Mouse (Mus musculus) stomach, embryonic 15.5 days (tissue): Measurements from ENCODE around the gene Me1. TPM values are rescaled to one million over a fixed set of nuclear protein-coding genes. Genes with fewer than 3 reads are reported as not detected.

Experiments
- ATAC-seq: fragments of 200-750 bp; cut with Nextera tagmentation; 2 replicates; pipeline ENCODE4 v1.8.0; 2017; ENCODE audit warnings: low read depth, moderate number of reproducible peaks, moderate TSS enrichment; ENCODE audit not compliant: insufficient read depth, low FRiP score
- H3K27ac ChIP-seq: fragments of 300-500 bp; sonication (generic); 2 replicates; pipeline ENCODE4 v1.5.1; 2015; ENCODE audit warnings: mild to moderate bottlenecking, inconsistent platforms
- H3K27me3 ChIP-seq: fragments of 300-500 bp; sonication (generic); replicated peaks from 2 replicates; pipeline ENCODE4 v1.6.1; 2015; ENCODE audit warnings: inconsistent platforms
- H3K36me3 ChIP-seq: fragments of 300-500 bp; sonication (generic); 2 replicates; pipeline ENCODE4 v1.6.1; 2015; ENCODE audit warnings: inconsistent platforms
- H3K4me1 ChIP-seq: fragments of 300-500 bp; sonication (generic); 2 replicates; pipeline ENCODE4 v1.6.1; 2015; ENCODE audit warnings: inconsistent platforms
- H3K4me2 ChIP-seq: fragments of 300-500 bp; sonication (generic); 2 replicates; pipeline ENCODE4 v1.6.1; 2015; ENCODE audit warnings: mild to moderate bottlenecking, inconsistent platforms
- H3K4me3 ChIP-seq: fragments of 300-500 bp; sonication (generic); replicated peaks from 2 replicates; pipeline ENCODE4 v1.5.1; 2015; ENCODE audit warnings: inconsistent platforms
- H3K9ac ChIP-seq: fragments of 300-500 bp; sonication (generic); 2 replicates; pipeline ENCODE4 v1.6.1; 2015; ENCODE audit warnings: inconsistent platforms
- H3K9me3 ChIP-seq: fragments of 300-500 bp; sonication (generic); 2 replicates; pipeline ENCODE4 v1.6.1; 2016; ENCODE audit warnings: inconsistent platforms
- WGBS: fragments of 180-500 bp; shearing (Covaris S2); methylation state at CpG from one replicate; pipeline ENCODE4 v1.1.7; 2015; 5-methylcytosine and 5-hydroxymethylcytosine counted together
- polyA plus RNA-seq: library from polyadenylated mRNA; unstranded; fragments of >200 nt; fragmentation: Nextera tagmentation; extraction: Ambion mirVana; gene quantifications from 2 replicates; pipeline ENCODE4 v1.2.1, GENCODE M21; 2015

Me1 gene
- polyA plus RNA-seq, 1 experiment from 2014 or later = 22.5 TPM

DNA sequence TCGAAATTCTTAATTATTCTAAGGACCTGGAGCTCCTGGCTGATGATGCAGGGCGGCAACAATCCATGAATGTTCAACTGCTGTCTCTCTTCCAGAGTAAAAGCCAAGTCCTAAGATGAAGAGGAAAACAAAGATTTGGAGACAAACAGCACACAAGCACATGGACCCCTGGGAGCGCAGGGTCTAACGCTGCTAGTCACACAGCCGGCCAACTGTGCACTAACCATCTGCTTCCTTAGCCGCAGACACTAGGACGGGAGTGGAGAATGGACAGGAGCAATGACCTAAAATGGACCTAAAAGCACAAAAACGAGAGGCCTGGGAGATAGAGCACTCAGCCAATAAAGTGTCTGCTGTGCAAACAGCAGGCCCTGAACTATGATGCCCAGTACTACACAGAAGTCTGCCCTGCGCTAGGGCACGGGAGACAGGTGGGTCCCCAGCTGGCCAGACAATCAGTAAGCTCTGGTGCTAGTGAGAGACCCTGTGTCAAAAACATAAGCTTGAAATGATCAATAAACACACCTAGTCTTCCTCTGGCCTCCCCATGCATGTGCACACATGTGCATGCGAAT is 15.8 kb downstream of the Me1 start:
- Histone ChIP-seq H3K4me2 (no peak overlapping the region), H3K27ac (no peak overlapping the region), H3K36me3 (no peaks in the 10 kb centered on the region), H3K4me1 (0 out of 2 replicates have a peak, but pooled peaks cover 3% of the 10 kb centered on the region), H3K9me3 (no peaks in the 10 kb centered on the region), H3K27me3 (no peaks in the 10 kb centered on the region), H3K4me3 (no peak overlapping the region), H3K9ac (no peak overlapping the region)
- ATAC-seq = no peak
- 84% methylated on average over 11 of the region's 11 CpGs for WGBS

DNA sequence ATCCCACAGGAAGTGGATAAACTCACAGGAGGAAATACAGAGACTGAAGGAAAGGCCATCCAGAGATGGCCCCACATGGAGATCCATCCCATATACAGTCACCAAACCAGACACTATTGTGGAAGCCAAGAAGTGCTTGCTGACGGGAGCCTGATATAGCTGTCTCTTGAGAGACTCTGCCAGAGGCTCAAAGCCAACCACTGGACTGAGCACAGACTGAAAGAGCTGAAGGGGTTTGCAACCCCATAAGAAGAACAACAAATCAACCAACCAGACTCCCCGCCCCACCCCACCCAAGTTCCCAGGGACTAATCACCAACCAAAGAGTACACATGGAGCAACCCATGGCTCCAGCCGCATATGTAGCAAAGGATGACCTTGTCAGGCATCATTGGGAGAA is 19.5 kb downstream of the Me1 start:
- no peak overlapping the region for H3K27ac ChIP-seq
- H3K4me2 ChIP-seq = no peak overlapping the region
- no peaks in the 10 kb centered on the region for H3K4me1 ChIP-seq
- H3K9ac ChIP-seq = no peak overlapping the region
- ATAC-seq = no peak
- no peaks in the 10 kb centered on the region for H3K9me3 ChIP-seq
- H3K27me3 ChIP-seq = no peaks in the 10 kb centered on the region
- WGBS = 79% methylated on average over 3 of the region's 3 CpGs
- H3K4me3 ChIP-seq = no peak overlapping the region
- no peaks in the 10 kb centered on the region for H3K36me3 ChIP-seq

DNA sequence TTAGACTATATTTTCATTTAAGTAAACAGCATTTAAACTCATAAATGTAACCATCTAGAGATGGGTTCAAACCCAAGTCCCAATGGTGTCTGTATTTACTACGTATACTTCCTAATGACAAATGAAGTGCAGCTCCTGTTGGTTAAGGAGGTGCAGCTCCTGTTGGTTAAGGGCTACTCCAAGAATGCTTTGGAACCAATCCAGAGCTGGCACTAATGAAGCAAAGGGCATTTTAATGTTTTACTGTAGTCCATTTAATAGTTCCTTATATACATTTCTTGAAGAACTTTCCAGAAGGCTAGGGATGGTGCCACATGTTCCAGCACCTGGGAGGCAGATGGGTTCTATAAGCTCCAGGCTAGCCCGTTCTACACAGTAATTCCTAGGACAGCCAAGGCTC is 20.3 kb downstream of the Me1 start:
- no peaks in the 10 kb centered on the region for H3K9me3 ChIP-seq
- no peak overlapping the region for H3K9ac ChIP-seq
- H3K36me3 ChIP-seq = no peaks in the 10 kb centered on the region
- H3K4me1 ChIP-seq = no peaks in the 10 kb centered on the region
- H3K4me2 ChIP-seq = no peak overlapping the region
- 92% methylated on average over 2 of the region's 2 CpGs for WGBS
- no peak overlapping the region for H3K4me3 ChIP-seq
- H3K27me3 ChIP-seq = no peaks in the 10 kb centered on the region
- H3K27ac ChIP-seq = no peak overlapping the region
- no peak for ATAC-seq

DNA sequence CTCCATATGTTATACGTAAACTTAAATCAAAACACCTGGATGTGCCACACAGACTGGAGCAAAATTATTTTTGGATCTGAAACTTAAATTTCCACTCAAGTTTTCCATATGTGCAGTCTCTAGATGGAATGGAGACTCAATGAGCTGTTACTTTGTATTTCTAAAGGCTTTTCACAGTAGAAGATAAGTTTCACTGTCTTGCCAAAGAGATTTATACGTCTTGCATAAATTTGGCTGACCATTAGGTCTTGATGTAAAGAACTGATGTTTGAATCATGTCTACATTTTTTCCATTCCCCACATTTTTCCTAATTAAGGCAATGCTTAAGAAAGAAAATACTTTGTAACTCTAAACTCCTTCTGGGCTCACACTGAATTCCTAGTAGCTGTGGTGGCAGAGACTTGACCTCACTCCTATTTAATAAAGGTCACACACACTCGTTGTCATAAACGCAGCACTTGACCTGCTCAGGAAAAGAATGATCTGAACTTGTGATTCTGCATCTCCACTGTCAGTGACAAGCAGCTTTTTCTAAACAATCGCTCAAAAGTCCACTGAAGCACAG is 22.8 kb downstream of the Me1 start:
- 52% methylated on average over 5 of the region's 5 CpGs for WGBS
- Histone ChIP-seq H3K27ac (no peak overlapping the region), H3K36me3 (no peaks in the 10 kb centered on the region)

DNA sequence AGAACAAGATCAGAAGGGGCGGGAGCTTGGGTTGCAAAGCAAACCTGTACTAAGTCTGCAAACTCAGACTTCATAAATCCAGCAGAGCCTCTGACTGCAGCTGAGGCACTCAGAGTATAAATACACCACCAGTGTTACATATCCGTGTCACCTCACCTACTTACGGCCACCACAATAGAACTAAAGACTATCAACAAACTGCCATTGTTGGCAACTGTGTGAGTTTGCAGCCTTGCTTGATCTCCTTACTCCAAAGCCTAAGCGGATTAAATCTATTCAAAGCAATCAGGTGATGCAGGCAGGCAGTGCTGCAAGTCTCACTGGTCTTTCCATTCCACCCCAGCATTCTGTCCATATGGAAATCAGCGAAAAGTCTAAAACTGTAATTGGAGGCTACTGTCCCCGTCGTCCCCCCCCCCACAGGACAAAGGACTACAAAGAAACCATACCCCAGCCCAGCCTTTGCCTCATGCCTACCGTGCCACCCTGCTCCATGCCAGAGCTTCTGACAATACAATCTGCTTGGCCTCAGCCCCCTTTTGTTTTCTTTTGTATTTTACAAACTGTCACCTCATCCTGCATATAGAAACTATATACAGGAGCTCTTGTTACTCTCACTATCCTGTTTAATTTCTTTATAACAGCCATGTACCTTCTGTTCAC is 27.0 kb downstream of the Me1 start:
- WGBS = 52% methylated on average over 8 of the region's 8 CpGs
- Histone ChIP-seq H3K4me3 (no peak overlapping the region), H3K4me2 (no peak overlapping the region), H3K4me1 (no peaks in the 10 kb centered on the region), H3K36me3 (no peaks in the 10 kb centered on the region), H3K9me3 (no peaks in the 10 kb centered on the region), H3K9ac (no peak overlapping the region), H3K27ac (no peak overlapping the region), H3K27me3 (no peaks in the 10 kb centered on the region)
- ATAC-seq = no peak

More for the DNA sequence above, 22.8 kb downstream of the Me1 start:
- no peaks in the 10 kb centered on the region for H3K9me3 ChIP-seq
- H3K4me2 ChIP-seq = no peak overlapping the region
- no peak for ATAC-seq
- H3K4me1 ChIP-seq = no peaks in the 10 kb centered on the region
- no peak overlapping the region for H3K4me3 ChIP-seq
- no peaks in the 10 kb centered on the region for H3K27me3 ChIP-seq
- no peak overlapping the region for H3K9ac ChIP-seq

DNA sequence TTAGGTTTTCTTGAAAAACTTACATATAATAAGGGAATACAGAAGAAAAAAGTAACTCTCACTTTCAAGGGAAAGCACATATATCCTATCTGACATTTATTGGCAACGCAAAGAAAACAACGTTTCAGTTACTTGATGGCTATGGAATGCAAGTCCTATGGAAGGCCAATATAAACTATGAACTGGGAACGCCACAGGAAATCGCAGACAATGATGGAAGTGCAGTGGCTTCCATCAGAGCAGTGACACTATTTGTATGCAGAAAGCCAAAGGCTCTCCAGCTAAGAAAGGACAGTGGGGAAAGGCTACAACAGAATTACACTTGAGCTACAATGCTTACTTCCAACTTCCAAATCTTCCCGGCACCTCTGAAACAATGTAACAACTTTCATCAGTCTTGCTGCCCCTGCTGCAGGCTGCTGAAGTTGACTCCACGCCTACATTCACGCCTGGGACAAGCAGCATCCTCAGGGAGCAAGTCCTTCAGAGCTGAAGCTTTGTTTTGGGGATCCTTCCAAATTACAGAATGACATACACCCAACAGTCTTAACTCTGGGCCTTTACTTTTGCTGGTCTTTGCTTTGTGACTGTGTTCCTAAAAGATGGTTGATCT is 28.5 kb downstream of the Me1 start:
- H3K27me3 ChIP-seq = no peaks in the 10 kb centered on the region
- no peaks in the 10 kb centered on the region for H3K36me3 ChIP-seq
- H3K9me3 ChIP-seq = no peaks in the 10 kb centered on the region
- ATAC-seq = no peak
- no peak overlapping the region for H3K27ac ChIP-seq
- WGBS = 56% methylated on average over 7 of the region's 7 CpGs
- no peak overlapping the region for H3K4me3 ChIP-seq
- no peak overlapping the region for H3K4me2 ChIP-seq
- H3K9ac ChIP-seq = no peak overlapping the region
- H3K4me1 ChIP-seq = no peaks in the 10 kb centered on the region

DNA sequence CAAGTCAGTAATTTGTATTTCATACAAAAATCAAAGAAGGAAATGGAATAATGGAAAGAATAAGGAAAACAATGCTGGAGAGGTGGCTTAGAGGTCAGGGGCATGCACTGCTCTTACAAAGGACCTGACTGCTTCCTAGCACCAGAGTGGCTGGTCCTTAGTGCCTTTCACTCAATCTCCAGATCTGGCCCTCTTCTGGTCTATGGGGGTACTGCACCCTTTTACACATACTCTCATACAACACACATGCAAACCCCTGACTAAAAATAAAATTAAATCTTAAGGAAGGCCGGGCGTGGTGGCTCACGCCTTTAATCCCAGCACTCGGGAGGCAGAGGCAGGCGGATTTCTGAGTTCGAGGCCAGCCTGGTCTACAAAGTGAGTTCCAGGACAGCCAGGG is 34.1 kb downstream of the Me1 start:
- Histone ChIP-seq H3K9me3 (no peaks in the 10 kb centered on the region), H3K4me3 (no peak overlapping the region), H3K4me2 (no peak overlapping the region), H3K9ac (no peak overlapping the region), H3K27ac (no peak overlapping the region), H3K36me3 (no peaks in the 10 kb centered on the region), H3K4me1 (no peaks in the 10 kb centered on the region), H3K27me3 (no peaks in the 10 kb centered on the region)
- WGBS = 91% methylated on average over 6 of the region's 6 CpGs
- no peak for ATAC-seq

DNA sequence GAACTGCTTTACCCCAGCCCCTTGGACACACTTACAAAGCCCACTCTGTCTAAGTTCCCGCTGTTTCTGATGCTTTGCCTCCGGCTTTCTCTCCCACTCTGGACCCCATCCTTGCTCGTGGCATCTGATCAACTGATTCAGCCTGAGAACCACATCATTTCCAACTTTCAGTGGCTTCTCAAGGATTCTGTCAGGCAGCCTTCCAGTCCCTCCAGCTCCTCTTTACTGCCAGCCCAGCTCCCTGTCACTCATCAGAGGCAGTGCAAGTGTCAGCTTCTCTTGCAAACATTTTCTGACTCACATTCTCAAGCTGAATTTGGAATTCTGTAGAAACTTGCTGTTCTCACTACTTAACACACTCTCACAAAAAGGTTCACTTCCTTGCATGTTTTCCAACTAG is 34.5 kb downstream of the Me1 start:
- no peak overlapping the region for H3K9ac ChIP-seq
- no peaks in the 10 kb centered on the region for H3K36me3 ChIP-seq
- H3K27me3 ChIP-seq = no peaks in the 10 kb centered on the region
- H3K4me2 ChIP-seq = no peak overlapping the region
- 92% methylated on average over 3 of the region's 3 CpGs for WGBS
- H3K4me1 ChIP-seq = no peaks in the 10 kb centered on the region
- no peak overlapping the region for H3K27ac ChIP-seq
- no peaks in the 10 kb centered on the region for H3K9me3 ChIP-seq
- ATAC-seq = no peak
- H3K4me3 ChIP-seq = no peak overlapping the region

DNA sequence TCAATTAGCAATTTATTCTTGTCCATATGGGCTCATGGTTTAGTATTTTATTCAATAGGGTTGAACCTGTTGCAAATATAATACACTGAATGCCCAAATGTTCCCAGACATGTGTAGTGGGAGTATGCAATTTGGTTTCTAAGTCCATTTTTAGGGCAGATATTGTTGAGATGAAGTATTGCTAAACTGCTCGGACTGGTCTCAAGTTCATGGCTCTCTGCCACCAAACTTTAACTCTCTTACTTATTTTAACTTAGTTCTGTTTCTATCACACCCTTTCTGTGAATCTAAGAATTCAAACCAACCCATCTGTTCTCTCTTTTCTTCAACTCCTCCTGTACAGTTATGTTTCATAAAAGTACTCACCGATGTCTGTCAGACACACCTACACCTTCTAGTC is 35.4 kb downstream of the Me1 start:
- Histone ChIP-seq H3K27me3 (no peaks in the 10 kb centered on the region), H3K9ac (no peak overlapping the region), H3K4me1 (no peaks in the 10 kb centered on the region), H3K36me3 (no peaks in the 10 kb centered on the region), H3K9me3 (no peaks in the 10 kb centered on the region), H3K4me2 (no peak overlapping the region), H3K27ac (no peak overlapping the region), H3K4me3 (no peak overlapping the region)
- WGBS = 81% methylated on average over 2 of the region's 2 CpGs
- ATAC-seq = no peak

DNA sequence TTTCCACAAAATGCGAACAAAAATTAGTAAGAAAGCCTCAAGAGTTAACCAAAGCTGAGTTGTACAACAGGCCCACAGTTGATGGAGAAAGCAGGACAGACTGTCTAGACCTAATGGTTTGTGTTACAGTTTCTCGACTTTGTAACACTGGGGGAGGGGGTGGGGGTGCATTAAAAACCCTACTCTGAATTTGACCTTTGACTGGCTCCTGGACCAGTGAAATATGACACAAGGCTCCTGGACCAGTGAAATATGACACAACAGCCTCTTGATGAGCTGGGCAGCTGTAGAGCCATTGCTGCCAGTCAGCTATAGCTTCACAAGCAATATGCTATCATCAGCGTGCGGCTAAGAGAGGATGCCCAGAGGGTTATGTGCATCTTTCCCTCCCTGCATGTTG is 37.4 kb downstream of the Me1 start:
- no peak for ATAC-seq
- Histone ChIP-seq H3K9ac (no peak overlapping the region), H3K27me3 (no peaks in the 10 kb centered on the region), H3K36me3 (no peaks in the 10 kb centered on the region), H3K4me2 (no peak overlapping the region), H3K9me3 (no peaks in the 10 kb centered on the region), H3K4me3 (no peak overlapping the region), H3K27ac (no peak overlapping the region), H3K4me1 (no peaks in the 10 kb centered on the region)
- WGBS = 79% methylated on average over 4 of the region's 4 CpGs

DNA sequence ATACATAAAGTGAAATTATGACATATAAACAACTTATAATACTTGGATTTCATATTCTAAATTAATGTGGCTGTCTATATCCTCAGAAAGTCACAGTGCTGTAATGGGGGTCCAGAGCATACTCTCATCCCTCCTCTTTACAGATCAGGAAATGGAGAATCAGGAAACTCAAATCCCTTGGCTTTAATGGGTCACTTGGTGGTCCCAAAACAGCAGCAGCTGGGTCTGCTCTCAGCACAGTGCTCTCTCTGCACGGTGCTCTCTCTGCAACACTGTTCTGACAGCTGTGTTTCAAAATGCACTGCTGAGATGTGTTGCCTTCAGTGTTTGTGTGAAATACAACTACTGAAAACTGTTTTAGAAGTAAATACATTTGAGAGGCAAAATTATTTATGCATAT is 43.6 kb downstream of the Me1 start:
- no peak overlapping the region for H3K4me3 ChIP-seq
- ATAC-seq = no peak

DNA sequence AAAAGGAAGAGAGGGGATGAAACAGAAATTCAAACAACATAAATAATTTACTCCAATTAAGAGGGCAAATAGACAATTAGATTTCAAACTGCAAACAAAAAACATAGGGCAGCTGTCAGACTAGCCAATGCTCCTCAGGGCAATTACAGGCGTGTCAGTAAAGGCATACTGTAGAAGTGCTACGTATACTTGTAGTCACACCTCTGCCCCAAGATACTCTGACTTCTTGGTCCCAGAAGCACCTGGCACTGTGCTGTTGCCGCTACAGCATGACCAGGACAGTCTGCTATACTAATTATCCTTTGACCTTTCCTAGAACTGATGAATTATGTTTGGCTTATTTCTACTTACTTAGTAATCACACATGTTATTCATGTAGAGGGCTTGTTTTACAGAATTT is 44.5 kb downstream of the Me1 start:
- 78% methylated on average over 3 of the region's 3 CpGs for WGBS
- H3K4me2 ChIP-seq = no peak overlapping the region
- no peak overlapping the region for H3K9ac ChIP-seq
- H3K4me3 ChIP-seq = no peak overlapping the region
- no peaks in the 10 kb centered on the region for H3K4me1 ChIP-seq
- H3K36me3 ChIP-seq = no peaks in the 10 kb centered on the region
- H3K27ac ChIP-seq = no peak overlapping the region
- no peaks in the 10 kb centered on the region for H3K9me3 ChIP-seq
- no peak for ATAC-seq
- no peaks in the 10 kb centered on the region for H3K27me3 ChIP-seq

More for the DNA sequence above, 43.6 kb downstream of the Me1 start:
- Histone ChIP-seq H3K36me3 (no peaks in the 10 kb centered on the region), H3K9me3 (no peaks in the 10 kb centered on the region), H3K27ac (no peak overlapping the region), H3K27me3 (no peaks in the 10 kb centered on the region), H3K4me2 (no peak overlapping the region), H3K4me1 (no peaks in the 10 kb centered on the region), H3K9ac (no peak overlapping the region)
- 35% methylated on average over 1 of the region's 1 CpGs for WGBS
